Mouse (Mus musculus) olfactory bulb, adult 2 months (tissue): ENCODE data around the gene BC067074. TPM values are rescaled to one million over a fixed set of nuclear protein-coding genes. Genes with fewer than 3 reads are reported as not detected.

Source experiments
- H3K27ac ChIP-seq: fragments of 200-500 bp; 2 replicates; pipeline ENCODE4 v1.5.1; 2012; ENCODE audit warnings: low read depth, low read length; ENCODE audit not compliant: insufficient read depth
- H3K4me1 ChIP-seq: fragments of 200-500 bp; 2 replicates; pipeline ENCODE4 v1.6.1; 2012; ENCODE audit warnings: low read length; ENCODE audit not compliant: control insufficient read depth, insufficient read depth
- H3K4me3 ChIP-seq: fragments of 200-500 bp; 2 replicates; pipeline ENCODE4 v1.5.1; 2012; ENCODE audit warnings: mild to moderate bottlenecking, low read depth, low read length, moderate library complexity; ENCODE audit not compliant: insufficient read depth
- CTCF ChIP-seq: fragments of 200-500 bp; IDR thresholded peaks from 2 replicates; pipeline ENCODE4 v1.5.1; 2012; ENCODE audit warnings: low read depth, mild to moderate bottlenecking, low read length, moderate library complexity; ENCODE audit not compliant: insufficient read depth
- POLR2A ChIP-seq: fragments of 200-500 bp; IDR thresholded peaks from 2 replicates; pipeline ENCODE4 v1.6.1; 2012; ENCODE audit warnings: mild to moderate bottlenecking, low read depth, low read length, moderate library complexity; ENCODE audit not compliant: insufficient read depth
- WGBS: fragments of 180-500 bp; shearing (Covaris S2); methylation state at CpG from one replicate; pipeline ENCODE4 v1.1.7; 2018; 5-methylcytosine and 5-hydroxymethylcytosine counted together
- polyA plus RNA-seq: library from polyadenylated mRNA; stranded (reverse); fragments of >200 nt; gene quantifications from 2 replicates; pipeline ENCODE4 v1.2.4, GENCODE M21; 2012; ENCODE audit warnings: low replicate concordance; ENCODE audit not compliant: missing spikeins, insufficient read depth, insufficient read length

BC067074 gene
- polyA plus RNA-seq, 1 experiment, result not detected

GRCm38 (mm10) chr13:113337223-113337858, 44.4 kb downstream of the BC067074 start:
- no peak overlapping the region for H3K4me3 ChIP-seq
- H3K27ac ChIP-seq, result no peak overlapping the region
- no peaks in the 10 kb centered on the region for H3K4me1 ChIP-seq
- TF ChIP-seq CTCF (no peak), POLR2A (no peak)
- 68% methylated on average over 6 of the region's 6 CpGs for whole genome bisulfite sequencing

DNA sequence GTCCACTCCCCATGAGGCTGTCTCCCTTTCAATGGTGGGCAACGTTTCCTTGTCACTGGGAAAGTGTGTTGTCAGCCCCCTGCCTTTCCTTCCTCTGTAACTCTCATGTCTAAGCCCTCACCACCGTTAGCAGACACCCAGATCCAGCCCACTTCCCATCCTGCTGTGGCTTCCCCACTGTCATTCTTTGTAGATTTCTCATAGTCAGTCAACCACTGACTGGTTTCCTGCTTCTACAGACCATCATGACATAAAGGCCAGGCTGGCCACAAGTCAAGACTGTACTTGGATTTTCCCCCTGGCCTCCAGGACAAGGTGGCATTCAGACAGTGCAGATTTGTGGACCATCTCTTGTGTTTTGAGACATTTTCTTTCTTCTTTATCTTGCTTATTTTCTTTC, 47.7 kb downstream of the BC067074 start:
- H3K4me3 ChIP-seq, result no peak overlapping the region
- H3K27ac ChIP-seq, result no peak overlapping the region
- WGBS, result 70% methylated on average over 2 of the region's 2 CpGs
- H3K4me1 ChIP-seq, result no peaks in the 10 kb centered on the region
- TF ChIP-seq POLR2A (no peak), CTCF (no peak)

- Histone ChIP-seq H3K27ac (no peak overlapping the region), H3K4me1 (no peaks in the 10 kb centered on the region), H3K4me3 (no peak overlapping the region)
- TF ChIP-seq POLR2A (no peak), CTCF (no peak)
These were observed 48.2 kb downstream of the BC067074 start for GRCm38 (mm10) chr13:113341161-113341560.

DNA sequence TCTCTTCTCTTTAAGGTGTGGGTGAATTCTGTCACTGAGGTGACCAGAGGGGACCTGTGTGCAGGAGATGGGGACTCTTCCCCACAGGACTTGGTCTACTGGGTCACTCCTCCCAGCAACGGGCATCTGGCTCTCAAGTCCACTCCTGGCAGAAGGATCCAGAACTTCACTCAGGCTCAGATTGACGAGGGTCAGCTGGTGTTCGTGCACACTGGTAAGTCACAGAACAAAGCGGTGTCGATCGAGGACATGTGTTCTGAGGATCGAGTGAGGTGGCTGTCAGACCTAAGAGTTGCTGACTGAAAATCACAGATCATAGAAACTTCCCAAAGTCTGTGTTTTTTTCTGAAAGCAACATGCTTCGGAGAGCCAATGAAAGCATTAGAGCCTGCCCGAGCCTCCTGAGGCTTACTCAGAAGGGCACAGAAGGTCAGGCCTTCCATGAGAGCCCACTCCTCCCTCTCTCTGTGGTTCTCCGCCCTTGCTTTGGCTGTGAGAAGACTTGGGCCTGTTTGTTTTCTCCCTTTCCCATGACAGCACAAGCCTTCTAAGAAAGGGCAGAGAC, 49.5 kb downstream of the BC067074 start:
- TF ChIP-seq POLR2A (no peak), CTCF (no peak)
- 89% methylated on average over 10 of the region's 10 CpGs for WGBS
- H3K4me1 ChIP-seq, result no peaks in the 10 kb centered on the region
- no peak overlapping the region for H3K27ac ChIP-seq
- H3K4me3 ChIP-seq, result no peak overlapping the region

DNA sequence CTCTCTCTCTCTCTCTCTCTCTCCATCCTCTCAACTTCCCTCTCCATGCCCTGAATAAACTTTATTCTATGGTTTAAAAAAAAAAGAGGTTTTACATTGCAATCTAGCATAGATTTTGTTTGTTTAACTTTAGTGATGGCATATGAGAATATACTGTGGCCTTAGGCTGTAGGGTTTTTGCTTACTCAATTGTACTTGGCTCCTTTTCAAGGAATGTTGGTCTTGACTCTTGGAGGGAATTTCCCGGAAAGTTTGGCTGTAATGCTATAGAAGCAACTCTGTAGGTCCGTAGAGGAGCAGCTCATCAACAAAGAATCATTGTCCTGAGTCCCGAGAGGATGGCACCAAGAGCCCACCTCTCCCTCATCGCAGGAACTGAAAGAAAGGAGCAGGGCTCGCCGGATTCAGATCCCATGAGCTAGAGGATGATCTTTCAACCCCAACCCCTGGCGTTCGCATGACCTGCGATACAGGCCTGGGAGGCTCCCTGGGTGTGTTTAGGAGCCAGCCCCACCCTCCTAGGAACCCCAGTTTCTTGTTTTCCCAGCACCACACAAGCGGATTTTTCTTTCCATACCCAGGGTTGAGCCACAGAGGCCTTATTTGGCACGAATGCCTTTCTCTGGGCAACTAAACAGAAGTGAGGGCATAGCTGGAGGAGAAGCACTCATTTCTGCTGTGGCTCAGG, 57.9 kb downstream of the BC067074 start:
- WGBS, result 87% methylated on average over 11 of the region's 11 CpGs
- no peak overlapping the region for H3K27ac ChIP-seq
- peaks cover 2% of the 10 kb centered on the region; the same call in 1 of the 2 replicates for H3K4me1 ChIP-seq
- no peak for TF ChIP-seq CTCF
- TF ChIP-seq POLR2A, result no peak
- H3K4me3 ChIP-seq, result no peak overlapping the region

GRCm38 (mm10) chr13:113353546-113353945, 60.6 kb downstream of the BC067074 start:
- Histone ChIP-seq H3K4me3 (no peak overlapping the region), H3K4me1 (peaks cover 2% of the 10 kb centered on the region; the same call in 1 of the 2 replicates), H3K27ac (no peak overlapping the region)
- TF ChIP-seq POLR2A (no peak), CTCF (no peak)
- 92% methylated on average over 3 of the region's 3 CpGs for WGBS

DNA sequence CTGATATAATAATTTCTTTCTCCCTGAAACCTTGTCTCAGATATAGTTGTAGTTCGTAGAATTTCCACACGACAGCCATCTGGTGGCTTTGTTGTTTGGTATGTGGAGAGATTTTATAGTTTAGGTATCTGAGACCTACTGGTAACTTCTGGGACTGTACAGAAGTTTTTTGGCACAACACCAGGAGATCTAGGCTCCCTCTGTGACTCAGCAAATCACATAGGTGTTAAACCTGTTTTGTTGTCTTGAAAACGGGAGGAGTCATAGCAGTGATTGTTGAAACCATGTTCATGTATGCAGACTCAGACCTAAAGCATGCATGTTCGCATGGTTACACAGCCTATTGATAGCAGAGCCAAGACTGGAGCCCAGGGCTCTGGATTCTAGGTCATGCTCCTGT, 61.0 kb downstream of the BC067074 start:
- H3K4me3 ChIP-seq, result no peak overlapping the region
- 96% methylated on average over 4 of the region's 4 CpGs for WGBS
- TF ChIP-seq POLR2A (no peak), CTCF (no peak)
- H3K4me1 ChIP-seq, result peaks cover 2% of the 10 kb centered on the region; the same call in 1 of the 2 replicates
- no peak overlapping the region for H3K27ac ChIP-seq

DNA sequence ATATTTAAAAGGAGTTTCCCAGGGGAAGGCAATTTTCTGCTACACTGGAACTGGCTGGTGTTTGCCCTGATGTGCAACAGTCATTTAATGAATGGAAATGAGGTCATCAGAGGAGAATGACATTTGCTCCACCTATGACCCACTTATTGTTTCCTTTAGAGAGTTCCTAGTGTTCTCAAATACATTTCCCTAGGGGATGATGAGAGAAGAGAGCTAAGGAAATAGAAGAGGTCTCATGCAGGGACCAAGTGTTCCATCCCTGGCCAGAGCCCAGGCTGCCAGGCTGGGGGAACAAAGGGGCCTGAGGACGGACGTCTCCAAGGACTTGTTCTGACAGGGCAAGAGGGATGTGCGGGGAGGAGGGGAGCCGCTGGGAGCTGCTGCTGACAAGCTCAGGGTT, 62.1 kb downstream of the BC067074 start:
- 63% methylated on average over 4 of the region's 4 CpGs for WGBS
- H3K4me1 ChIP-seq, result peaks cover 2% of the 10 kb centered on the region; the same call in 1 of the 2 replicates
- H3K4me3 ChIP-seq, result no peak overlapping the region
- H3K27ac ChIP-seq, result no peak overlapping the region
- TF ChIP-seq POLR2A (no peak), CTCF (no peak)

DNA sequence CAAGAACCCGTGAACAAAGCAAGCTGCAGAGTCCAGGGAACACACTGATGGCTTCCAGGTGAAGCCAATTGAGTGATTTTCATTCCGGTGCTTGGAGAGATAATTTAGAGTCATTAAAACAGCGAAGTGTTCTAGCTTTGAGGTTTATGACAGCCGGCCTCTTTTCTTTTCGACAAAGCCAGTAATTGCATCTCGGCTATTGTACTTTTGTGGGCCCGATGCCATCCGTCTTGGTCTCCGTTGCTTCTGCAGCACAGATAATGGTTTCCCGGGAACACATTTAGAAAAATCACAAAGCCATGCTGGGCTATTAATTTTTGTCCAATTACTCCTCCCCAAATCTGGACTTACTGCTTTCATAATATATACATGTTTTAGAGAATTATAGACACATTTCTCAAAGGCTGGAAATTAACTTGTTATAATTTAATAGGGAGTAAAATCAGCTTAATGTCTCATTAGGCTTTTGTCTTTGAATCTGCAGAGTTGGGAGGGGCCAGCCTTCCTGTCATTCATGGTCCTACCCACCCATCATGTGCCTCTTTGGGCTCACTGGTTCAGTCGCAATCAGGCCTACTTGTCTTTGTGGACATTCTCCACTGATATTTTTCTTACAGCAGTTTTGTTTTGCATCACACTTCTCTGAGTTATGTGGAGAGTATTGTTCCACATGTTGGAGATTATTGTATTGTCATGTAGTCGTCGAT, 64.6 kb downstream of the BC067074 start:
- peaks cover 2% of the 10 kb centered on the region; the same call in 1 of the 2 replicates for H3K4me1 ChIP-seq
- no peak overlapping the region for H3K27ac ChIP-seq
- no peak overlapping the region for H3K4me3 ChIP-seq
- 61% methylated on average over 13 of the region's 13 CpGs for WGBS
- TF ChIP-seq CTCF (no peak), POLR2A (no peak)
